Mouse (Mus musculus) intestine, embryonic 14.5 days (tissue): ENCODE data around the gene Fam222b. TPM values are rescaled to one million over a fixed set of nuclear protein-coding genes. Genes with fewer than 3 reads are reported as not detected.

Experiments used
- ATAC-seq: fragments of 200-750 bp; cut with Nextera tagmentation; replicated peaks from 2 replicates; pipeline ENCODE4 v1.8.0; 2017; ENCODE audit warnings: low read depth, moderate number of reproducible peaks, moderate TSS enrichment, moderate library complexity; ENCODE audit not compliant: low FRiP score, low TSS enrichment
- DNase-seq: peaks from one replicate; pipeline ENCODE4 v3.0.0-alpha.2; 2018; ENCODE audit warnings: low spot score
- H3K27ac ChIP-seq: fragments of 300-500 bp; sonication (generic); 2 replicates; pipeline ENCODE4 v1.5.1; 2014; ENCODE audit warnings: low read depth, mild to moderate bottlenecking, control low read depth
- H3K27me3 ChIP-seq: fragments of 300-500 bp; sonication (generic); replicated peaks from 2 replicates; pipeline ENCODE4 v1.6.1; 2014; ENCODE audit warnings: low read length, control low read depth; ENCODE audit not compliant: control insufficient read depth, insufficient read depth
- H3K36me3 ChIP-seq: fragments of 300-500 bp; sonication (generic); 2 replicates; pipeline ENCODE4 v1.6.1; 2014; ENCODE audit warnings: low read length, control low read depth; ENCODE audit not compliant: control insufficient read depth, insufficient read depth
- H3K4me1 ChIP-seq: fragments of 300-500 bp; sonication (generic); replicated peaks from 2 replicates; pipeline ENCODE4 v1.6.1; 2014; ENCODE audit warnings: low read length, control low read depth, mixed read lengths; ENCODE audit not compliant: control insufficient read depth, insufficient read depth
- H3K4me2 ChIP-seq: fragments of 300-500 bp; sonication (generic); 2 replicates; pipeline ENCODE4 v1.6.1; 2014; ENCODE audit warnings: low read length
- H3K4me3 ChIP-seq: fragments of 300-500 bp; sonication (generic); 2 replicates; pipeline ENCODE4 v1.5.1; 2014; ENCODE audit warnings: low read depth, low read length, control low read depth, mixed read lengths
- H3K9ac ChIP-seq: fragments of 300-500 bp; sonication (generic); 2 replicates; pipeline ENCODE4 v1.6.1; 2014; ENCODE audit warnings: mild to moderate bottlenecking, low read length
- H3K9me3 ChIP-seq: fragments of 300-500 bp; sonication (generic); 2 replicates; pipeline ENCODE4 v1.6.1; 2016; ENCODE audit warnings: low read length, control low read depth; ENCODE audit not compliant: control insufficient read depth
- WGBS: fragments of 180-500 bp; shearing (Covaris S2); extraction: QIAGEN DNeasy Blood & Tissue Kit; methylation state at CpG from one replicate; pipeline ENCODE4 v1.1.7; 2014; 5-methylcytosine and 5-hydroxymethylcytosine counted together
- microRNA counts: library from miRNA; unstranded; fragments of <30 nt; microRNA quantifications from one replicate; lab custom pipeline; 2016
- microRNA-seq: library from miRNA; unstranded; fragments of <30 nt; microRNA quantifications from one replicate; pipeline ENCODE4, GENCODE M21; 2016
- polyA plus RNA-seq: library from polyadenylated mRNA; unstranded; fragments of >200 nt; fragmentation: Nextera tagmentation; extraction: Ambion mirVana; gene quantifications from 2 replicates; pipeline ENCODE4 v1.2.1, GENCODE M21; 2014

Fam222b gene
- polyA plus RNA-seq, 1 experiment from 2014 or later = 13.4 TPM

DNA sequence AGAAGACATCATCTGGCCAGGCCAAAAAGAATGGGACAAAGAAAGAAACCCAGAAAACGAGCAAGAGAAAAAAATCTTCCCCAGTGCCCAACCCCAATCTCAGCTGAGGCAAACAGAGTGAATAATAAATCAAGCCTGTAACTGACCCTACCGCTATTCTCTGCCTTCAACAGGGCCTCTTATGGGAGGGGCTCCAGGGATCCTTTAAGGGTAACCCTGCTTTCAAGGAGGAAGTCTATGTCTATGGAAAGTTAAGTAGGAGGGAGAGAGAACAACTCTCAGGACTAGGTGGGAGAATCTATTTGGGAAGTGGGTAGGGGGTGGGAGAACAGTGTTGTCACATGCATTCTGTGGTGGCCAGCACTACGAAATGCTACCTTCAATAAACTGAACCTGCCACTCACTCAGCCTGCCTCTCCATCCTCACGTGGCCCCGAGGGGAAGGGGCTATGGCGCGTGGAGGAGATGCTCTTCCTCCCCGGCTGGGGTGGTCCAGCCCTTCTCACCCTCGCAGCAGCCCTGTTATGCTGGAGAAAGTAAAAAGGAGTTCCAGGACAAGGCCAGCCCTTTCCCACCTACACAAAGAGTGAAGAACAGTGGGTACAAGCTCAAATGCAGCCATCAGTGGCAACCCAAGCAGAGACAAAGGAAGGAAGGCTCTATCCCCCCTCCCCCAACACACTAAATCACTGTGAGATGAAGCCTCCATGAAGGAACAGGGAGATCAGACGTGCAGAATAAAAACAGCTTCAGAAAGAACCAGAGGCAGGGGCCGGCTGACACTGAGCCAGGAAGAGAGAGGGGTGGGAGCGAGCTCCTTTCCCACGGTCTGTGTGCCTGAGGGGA lies 111.1 kb downstream of the Fam222b start:
- no peak for DNase-seq
- no peaks in the 10 kb centered on the region for H3K9me3 ChIP-seq
- no peak overlapping the region for H3K4me3 ChIP-seq
- no peak overlapping the region for H3K9ac ChIP-seq
- H3K36me3 ChIP-seq = peaks cover 62% of the 10 kb centered on the region
- ATAC-seq = no peak
- no peak overlapping the region for H3K4me2 ChIP-seq
- no peaks in the 10 kb centered on the region for H3K27me3 ChIP-seq
- no peak overlapping the region for H3K27ac ChIP-seq
- WGBS = 50% methylated on average over 13 of the region's 13 CpGs
- H3K4me1 ChIP-seq = 0 out of 2 replicates have a peak, but pooled peaks cover 5% of the 10 kb centered on the region

MicroRNAs within 50 kb of the gene (microRNA counts, 519-probe panel; counts per million panel counts)
- microRNA mmu-miR-144 (lab: Ali Mortazavi, UCI) (4,186 counts per million, percentile 65 among the panel's probes with 10 or more counts), microRNA mmu-miR-451 (lab: Ali Mortazavi, UCI) (3,333 counts per million, percentile 42 among the panel's probes with 10 or more counts)

Small RNAs within 50 kb of the gene (microRNA-seq; reads per million reads assigned to microRNA genes)
- 29.6 reads per million, percentile 49 among the genes with 10 or more reads in this experiment for gene Mir144
- not detected for gene Mir451a
- not detected for gene Mir451b
- not detected for gene Mir7653

Other genes starting within 250 kb of the Fam222b start
- gene Pipox, start 200.6 kb upstream of the Fam222b start, polyA plus RNA-seq = 8.3 and 9.2 TPM in 2 replicates
- 1.0 and 1.4 TPM in 2 replicates for gene Sez6, start 163.9 kb upstream of the Fam222b start, polyA plus RNA-seq
- 16.5 and 19.6 TPM in 2 replicates for gene Phf12, start 111.9 kb upstream of the Fam222b start, polyA plus RNA-seq
- 23.0 and 24.6 TPM in 2 replicates for gene Dhrs13, start 62.4 kb upstream of the Fam222b start, polyA plus RNA-seq
- 46.9 and 51.6 TPM in 2 replicates for gene Flot2, start 56.7 kb upstream of the Fam222b start, polyA plus RNA-seq
- 32.4 and 38.0 TPM in 2 replicates for gene Eral1, start 14.3 kb upstream of the Fam222b start, polyA plus RNA-seq
- 61.7 and 65.3 TPM in 2 replicates for gene Traf4, start 70.9 kb downstream of the Fam222b start, polyA plus RNA-seq
- gene Nek8, start 82.0 kb downstream of the Fam222b start, polyA plus RNA-seq = 15.2 and 15.4 TPM in 2 replicates
- 37.5 and 38.8 TPM in 2 replicates for gene Tlcd1, start 82.1 kb downstream of the Fam222b start, polyA plus RNA-seq
- gene Rpl23a, start 88.9 kb downstream of the Fam222b start, polyA plus RNA-seq = 1,790 and 1,870 TPM in 2 replicates
- gene Rab34, start 93.8 kb downstream of the Fam222b start, polyA plus RNA-seq = 121 and 141 TPM in 2 replicates
- 1.4 and 2.1 TPM in 2 replicates for gene Proca1, start 98.7 kb downstream of the Fam222b start, polyA plus RNA-seq
- gene Sdf2, start 151.1 kb downstream of the Fam222b start, polyA plus RNA-seq = 77.4 and 86.7 TPM in 2 replicates
- gene Supt6, start 151.3 kb downstream of the Fam222b start, polyA plus RNA-seq = 26.4 and 28.0 TPM in 2 replicates
- gene 2610507B11Rik, start 167.1 kb downstream of the Fam222b start, polyA plus RNA-seq = 74.4 and 75.6 TPM in 2 replicates
- 0.17 and 0.24 TPM in 2 replicates for gene BC030499, start 196.2 kb downstream of the Fam222b start, polyA plus RNA-seq
- gene Spag5, start 206.9 kb downstream of the Fam222b start, polyA plus RNA-seq = 34.1 and 40.0 TPM in 2 replicates
- 20.0 and 21.1 TPM in 2 replicates for gene Aldoc, start 228.3 kb downstream of the Fam222b start, polyA plus RNA-seq
- gene Pigs, start 233.8 kb downstream of the Fam222b start, polyA plus RNA-seq = 76.2 and 79.1 TPM in 2 replicates
- 39.8 and 42.8 TPM in 2 replicates for gene Unc119, start 248.8 kb downstream of the Fam222b start, polyA plus RNA-seq